Mouse (Mus musculus): Measurements from ENCODE around the gene Ubn2.

DNA sequence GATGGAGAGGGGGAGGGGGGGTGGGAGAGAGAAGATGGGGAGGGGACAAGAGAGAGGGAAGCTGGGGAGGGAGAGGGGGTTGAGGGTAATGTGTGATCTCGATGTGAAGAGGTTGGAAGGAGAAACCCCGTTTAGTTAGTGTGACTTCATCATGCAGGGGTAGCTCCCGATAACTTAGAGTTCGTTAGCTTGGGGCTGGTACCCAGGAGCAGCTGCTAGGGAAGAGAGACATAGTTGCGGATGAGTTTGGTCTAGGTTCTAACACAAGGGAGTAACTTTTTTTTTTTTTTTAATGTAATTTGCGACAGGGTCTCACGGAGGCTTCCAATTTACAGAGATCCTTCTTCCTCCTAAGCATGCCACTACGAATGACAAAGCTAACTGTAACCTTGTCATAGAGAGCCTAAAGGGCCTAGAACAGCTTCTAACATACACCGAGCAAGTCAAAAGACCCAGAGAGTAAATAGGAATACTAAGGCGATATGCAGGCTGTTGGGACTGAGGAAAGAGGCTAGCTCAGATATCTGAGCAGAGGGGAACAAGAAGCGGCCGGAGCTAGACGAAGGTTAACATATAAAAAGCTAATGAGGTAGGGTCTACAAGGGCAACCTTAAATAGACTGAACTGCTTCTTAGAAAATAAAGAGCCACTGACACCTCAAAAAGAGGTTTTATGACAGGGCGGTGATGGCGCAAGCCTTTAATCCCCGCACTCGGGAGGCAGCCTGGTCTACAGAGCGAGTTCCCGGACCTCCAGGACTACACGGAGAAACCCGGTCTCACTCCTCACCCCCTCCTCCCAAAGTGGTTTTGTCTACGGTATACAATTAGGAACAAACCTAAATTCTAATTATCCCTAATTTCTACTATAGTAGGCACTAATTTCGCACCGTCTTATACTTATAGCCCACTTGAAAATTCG is 99.0 kb downstream of the Ubn2 start:
- TF ChIP-seq CTCF (IDR thresholded peaks at IDR 0.05; ENCODE audit: borderline replicate concordance, control insufficient read depth, extremely low read depth, insufficient read depth, low read length, poor library complexity): no peak
- no peak for TF ChIP-seq POLR2A (IDR thresholded peaks at IDR 0.05; ENCODE audit: control insufficient read depth, extremely low read depth, insufficient read depth, low read length, poor library complexity)
